Mouse (Mus musculus): ENCODE measurements at regions not wholly inside any gene's neighbourhood (a gene's known extent, or its start where the extent isn't known, plus 50 kb on each side); places are given as distances from the start of the nearest gene placed in this dataset.
"Not testable (repeated sequence)": the region's sequence is repeated elsewhere in the genome, so short reads cannot be mapped to it uniquely, and the experiment has no call there.

- ATAC-seq (replicated peaks; ENCODE audit: insufficient number of reproducible peaks, low FRiP score, low TSS enrichment, poor library complexity, severe bottlenecking) = no peak
These were observed 285.1 kb upstream of the Ubash3b start for GRCm38 (mm10) chr9:41446431-41447203.

DNA sequence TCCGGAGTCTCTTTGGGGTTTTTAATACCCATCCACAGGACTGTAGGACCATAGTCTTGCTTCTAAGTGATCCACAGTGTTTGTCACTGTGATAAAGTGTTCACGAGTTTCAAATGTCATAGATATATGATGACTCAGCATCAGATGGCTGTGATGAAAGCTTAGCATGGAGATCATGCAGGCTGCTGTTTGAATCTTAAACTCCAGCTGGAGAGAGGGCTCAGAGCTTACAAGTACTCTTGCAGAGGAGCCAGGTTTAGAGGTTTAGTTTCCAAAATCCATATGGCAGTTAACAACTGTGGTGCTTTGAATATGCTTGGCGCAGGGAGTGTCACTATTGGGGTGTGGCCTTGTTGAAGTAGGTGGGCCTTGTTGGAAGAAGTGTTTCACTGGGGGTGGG, 280.9 kb upstream of the Ubash3b start:
- no peak for ATAC-seq (replicated peaks; ENCODE audit: insufficient number of reproducible peaks, low FRiP score, low TSS enrichment, poor library complexity, severe bottlenecking)

DNA sequence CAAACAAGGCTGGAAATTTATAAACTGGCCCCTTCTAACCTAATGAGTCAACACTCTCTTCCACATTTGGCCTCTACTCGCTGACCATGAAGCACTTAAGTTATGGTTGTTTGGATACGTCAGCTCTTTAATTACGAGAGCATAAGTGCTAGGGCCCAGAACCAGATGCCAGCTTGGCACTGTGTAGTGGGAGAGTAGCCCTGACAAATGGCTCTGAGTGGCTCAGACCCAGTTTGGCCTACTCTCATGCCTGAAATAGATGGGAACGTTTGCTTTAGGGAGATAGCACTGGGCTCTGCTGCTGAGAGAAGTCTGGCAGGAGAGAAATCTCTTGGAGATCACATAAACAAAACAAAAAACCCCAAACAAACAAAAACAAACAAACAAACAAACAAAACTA, 278.5 kb upstream of the Ubash3b start:
- no peak for ATAC-seq (replicated peaks; ENCODE audit: insufficient number of reproducible peaks, low FRiP score, low TSS enrichment, poor library complexity, severe bottlenecking)

GRCm38 (mm10) chr9:41438141-41438540, 276.6 kb upstream of the Ubash3b start:
- ATAC-seq (replicated peaks; ENCODE audit: insufficient number of reproducible peaks, low FRiP score, low TSS enrichment, poor library complexity, severe bottlenecking) = no peak

GRCm38 (mm10) chr9:41430391-41431343, 269.2 kb upstream of the Ubash3b start:
- ATAC-seq (replicated peaks; ENCODE audit: insufficient number of reproducible peaks, low FRiP score, low TSS enrichment, poor library complexity, severe bottlenecking) = no peak

GRCm38 (mm10) chr9:41429711-41430390, 268.4 kb upstream of the Ubash3b start:
- ATAC-seq (replicated peaks; ENCODE audit: insufficient number of reproducible peaks, low FRiP score, low TSS enrichment, poor library complexity, severe bottlenecking) = no peak

- no peak for ATAC-seq (replicated peaks; ENCODE audit: insufficient number of reproducible peaks, low FRiP score, low TSS enrichment, poor library complexity, severe bottlenecking)
These were observed 267.7 kb upstream of the Ubash3b start for GRCm38 (mm10) chr9:41429236-41429635.

DNA sequence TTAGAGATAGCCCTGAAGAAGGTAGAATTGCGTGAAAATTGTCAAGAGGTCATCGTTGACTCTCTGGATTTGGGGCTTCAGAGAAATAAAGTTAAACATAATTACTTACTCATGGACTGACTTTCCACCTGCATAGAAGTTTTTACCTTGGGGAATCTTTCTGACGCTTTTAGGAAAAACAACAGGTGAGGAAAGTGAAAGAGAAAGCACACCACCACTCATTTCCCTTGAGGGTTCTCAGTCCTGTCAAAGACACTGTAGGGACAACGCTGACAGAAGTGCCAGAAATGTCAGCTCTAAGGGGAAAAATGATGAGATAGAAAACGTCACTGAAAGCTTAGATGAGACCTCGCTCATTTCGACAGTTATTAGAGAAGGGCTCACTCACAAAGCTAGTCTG, 265.2 kb upstream of the Ubash3b start:
- no peak for ATAC-seq (replicated peaks; ENCODE audit: insufficient number of reproducible peaks, low FRiP score, low TSS enrichment, poor library complexity, severe bottlenecking)

DNA sequence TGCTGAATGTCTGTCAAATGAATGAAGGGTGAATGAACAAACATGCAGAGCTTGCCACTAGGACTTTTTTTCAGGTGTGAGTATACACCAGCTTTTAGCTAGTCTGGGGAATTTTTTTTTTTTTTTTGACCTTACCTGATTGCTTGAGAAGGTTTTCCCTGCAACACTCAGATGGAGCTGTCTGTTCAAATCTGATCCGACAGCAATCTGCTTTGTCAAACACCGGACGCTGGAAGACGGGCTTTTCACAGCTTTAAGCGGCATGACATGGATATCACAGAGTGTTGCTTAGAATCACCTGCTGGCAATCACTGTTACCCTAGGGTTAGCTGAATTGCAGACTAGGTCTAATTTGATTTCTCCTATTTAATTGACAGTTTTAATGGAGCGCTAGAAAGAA, 263.7 kb upstream of the Ubash3b start:
- no peak for ATAC-seq (replicated peaks; ENCODE audit: insufficient number of reproducible peaks, low FRiP score, low TSS enrichment, poor library complexity, severe bottlenecking)

- ATAC-seq (replicated peaks; ENCODE audit: insufficient number of reproducible peaks, low FRiP score, low TSS enrichment, poor library complexity, severe bottlenecking) = no peak
These were observed 252.3 kb upstream of the Ubash3b start for GRCm38 (mm10) chr9:41413791-41414190.

DNA sequence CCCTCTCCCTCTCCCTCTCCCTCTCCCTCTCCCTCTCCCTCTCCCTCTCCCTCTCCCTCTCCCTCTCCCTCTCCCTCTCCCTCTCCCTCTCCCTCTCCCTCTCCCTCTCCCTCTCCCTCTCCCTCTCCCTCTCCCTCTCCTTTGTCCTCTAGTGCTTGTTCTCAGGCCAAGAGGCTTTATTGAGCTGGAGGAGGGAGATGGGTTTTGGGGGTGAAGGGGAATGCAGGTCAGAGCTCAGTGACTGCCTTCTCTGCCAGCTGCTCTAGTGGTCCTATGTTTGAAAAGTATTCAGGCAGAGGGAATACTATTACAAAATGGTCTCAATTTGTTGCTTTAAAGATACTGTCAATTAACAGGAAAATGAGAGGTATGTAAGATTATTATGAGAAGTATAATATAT, 251.6 kb upstream of the Ubash3b start:
- ATAC-seq (replicated peaks; ENCODE audit: insufficient number of reproducible peaks, low FRiP score, low TSS enrichment, poor library complexity, severe bottlenecking) = not testable (repeated sequence)

DNA sequence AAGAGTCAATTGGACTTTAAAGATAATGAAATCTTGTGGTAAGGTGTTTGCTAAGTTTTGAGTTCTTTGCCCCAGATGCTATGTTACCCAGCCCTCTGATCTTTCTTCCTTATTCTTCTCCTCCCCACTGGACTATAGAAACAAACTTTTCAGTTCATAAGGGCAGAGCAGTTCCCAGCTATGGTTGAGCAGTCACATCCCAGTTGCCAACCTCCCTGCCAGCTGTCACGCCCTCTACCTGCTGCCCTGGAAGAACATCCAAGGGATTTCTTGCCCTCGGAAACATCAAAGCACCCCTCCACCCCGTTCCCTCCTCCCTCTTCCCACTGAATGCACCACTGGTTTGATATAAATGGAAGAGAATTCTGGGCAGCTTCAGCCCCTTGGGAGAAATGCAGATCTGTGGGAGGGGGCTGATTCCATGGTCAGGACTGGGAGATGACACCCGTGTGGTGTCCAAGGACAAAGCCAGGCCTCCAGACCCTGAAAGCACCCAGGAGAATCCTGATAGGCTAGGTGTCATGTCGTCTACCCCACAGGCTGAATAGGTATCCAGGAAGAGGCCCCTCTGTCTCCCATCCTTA, 250.8 kb upstream of the Ubash3b start:
- no peak for ATAC-seq (replicated peaks; ENCODE audit: insufficient number of reproducible peaks, low FRiP score, low TSS enrichment, poor library complexity, severe bottlenecking)

DNA sequence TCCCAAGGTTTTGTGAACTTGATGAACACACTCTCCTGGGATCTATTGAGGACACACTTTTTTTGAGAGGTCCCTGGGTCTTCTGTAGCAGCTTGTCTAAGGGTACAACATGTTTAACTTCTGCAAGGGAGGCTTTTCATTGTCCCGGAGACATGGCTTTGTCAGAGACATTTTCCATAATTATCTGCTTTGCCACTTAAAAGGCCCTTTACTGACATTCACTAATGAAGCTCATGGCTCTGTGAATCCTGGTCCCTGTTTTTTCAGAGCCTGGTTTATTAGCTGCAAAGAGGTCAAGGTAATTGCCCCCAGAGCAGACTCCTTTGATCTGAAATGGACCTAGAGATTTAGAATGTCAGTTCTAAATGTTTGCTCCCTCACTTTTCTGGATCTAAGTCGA, 246.8 kb upstream of the Ubash3b start:
- no peak for ATAC-seq (replicated peaks; ENCODE audit: insufficient number of reproducible peaks, low FRiP score, low TSS enrichment, poor library complexity, severe bottlenecking)

- no peak for ATAC-seq (replicated peaks; ENCODE audit: insufficient number of reproducible peaks, low FRiP score, low TSS enrichment, poor library complexity, severe bottlenecking)
These were observed 245.6 kb upstream of the Ubash3b start for GRCm38 (mm10) chr9:41407078-41407477.

- ATAC-seq (replicated peaks; ENCODE audit: insufficient number of reproducible peaks, low FRiP score, low TSS enrichment, poor library complexity, severe bottlenecking) = no peak
These were observed 241.4 kb upstream of the Ubash3b start for GRCm38 (mm10) chr9:41402942-41403341.

DNA sequence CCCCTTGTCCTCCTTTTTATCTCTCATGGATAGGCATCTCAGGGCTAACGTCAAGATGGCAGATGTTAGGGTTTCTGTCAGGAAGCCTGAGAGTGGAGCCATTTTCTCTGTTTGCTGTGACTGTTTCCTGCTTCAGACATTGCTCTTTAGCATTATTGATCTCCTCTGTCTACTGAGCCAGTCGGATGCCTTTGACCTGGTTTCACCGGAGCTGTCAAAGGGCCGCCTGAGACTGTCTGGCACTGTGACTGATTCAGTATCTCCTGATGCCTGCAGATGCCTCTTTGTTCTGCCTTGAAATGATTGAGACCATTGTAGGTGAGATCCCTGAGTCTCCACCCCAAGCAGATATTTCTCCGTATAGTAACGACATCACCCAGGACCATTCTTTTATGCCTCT, 239.5 kb upstream of the Ubash3b start:
- no peak for ATAC-seq (replicated peaks; ENCODE audit: insufficient number of reproducible peaks, low FRiP score, low TSS enrichment, poor library complexity, severe bottlenecking)

- ATAC-seq (replicated peaks; ENCODE audit: insufficient number of reproducible peaks, low FRiP score, low TSS enrichment, poor library complexity, severe bottlenecking) = no peak
These were observed 234.0 kb upstream of the Ubash3b start for GRCm38 (mm10) chr9:41395471-41395870.

GRCm38 (mm10) chr9:41391591-41392320, 230.3 kb upstream of the Ubash3b start:
- ATAC-seq (replicated peaks; ENCODE audit: insufficient number of reproducible peaks, low FRiP score, low TSS enrichment, poor library complexity, severe bottlenecking) = no peak
